Comparison of ENCODE assay signal across 8 mouse cellular contexts in the genomic region with DNA sequence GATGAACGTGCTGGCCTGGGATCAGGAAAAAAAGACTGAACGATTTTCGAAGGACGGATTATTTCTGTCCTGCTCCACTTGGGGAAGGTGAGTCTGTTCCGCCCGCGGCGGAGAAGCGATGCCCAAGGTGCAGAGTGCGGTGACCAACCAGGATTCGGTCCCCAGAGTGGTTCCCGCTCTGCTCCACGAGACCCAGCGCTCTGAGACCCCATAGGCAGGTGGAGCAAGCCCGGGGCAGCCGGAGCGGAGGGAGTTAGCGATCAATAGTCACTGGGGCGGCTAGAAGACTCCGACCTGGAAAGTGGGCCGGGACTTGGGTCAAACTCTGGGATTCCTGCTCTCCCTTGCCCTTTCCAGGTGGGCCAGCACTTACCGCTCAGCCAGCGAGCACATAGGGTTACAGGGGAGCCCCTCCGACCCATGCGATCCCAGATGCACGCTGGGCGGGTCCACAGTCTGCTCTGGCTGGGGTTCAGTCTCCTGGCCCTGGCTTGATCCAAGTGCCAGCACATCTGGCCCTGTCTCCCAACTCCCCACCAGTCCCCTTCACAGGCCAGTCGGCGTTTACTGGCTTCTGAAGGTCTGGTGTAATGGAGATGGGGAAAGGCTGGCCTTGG. TPM values are rescaled to one million over a fixed set of nuclear protein-coding genes. Genes with fewer than 3 reads are reported as not detected.
DNase-seq lines count a peak whose midpoint lies in the region; ATAC-seq and TF ChIP-seq lines count a peak whose summit lies in the region.

No protein-coding gene starts in this region.

- ATAC-seq in liver, postnatal 0 days: peak; percentile 40; the same call in 1 of the 2 replicates
- no peak for ATAC-seq in monocyte, adult 5-6 weeks (replicated peaks; ENCODE audit: insufficient number of reproducible peaks, low FRiP score, low TSS enrichment, poor library complexity, severe bottlenecking)
- no peak for ATAC-seq in inflammation-experienced regulatory T-cells, adult 6 months

- no peaks in the 10 kb centered on the region for H3K27me3 ChIP-seq in liver, postnatal 0 days (ENCODE audit: insufficient read depth, low read length)

- intact Hi-C loops in gastrocnemius, adult 2 months (cut with DNase I): no loop called here
- intact Hi-C loops in gastrocnemius, postnatal 36 days (cut with DNase I): no loop called here
- intact Hi-C loops in gastrocnemius, postnatal 14 days (cut with DNase I; ENCODE audit: low total_unique reads): no loop called here

- peaks cover 40% of the 10 kb centered on the region for H3K4me1 ChIP-seq in liver, postnatal 0 days (ENCODE audit: insufficient read depth)

- peak overlapping the region; percentile 59 for H3K9ac ChIP-seq in liver, postnatal 0 days (replicated peaks)

- no peak for TF ChIP-seq CTCF in gastrocnemius, adult 2 months (IDR thresholded peaks at IDR 0.05)
- no peak for TF ChIP-seq CTCF in liver, postnatal 0 days (IDR thresholded peaks at IDR 0.05; ENCODE audit: low read depth)

- DNase-seq in gastrocnemius, adult 2 months: peak; percentile 41
- no peak for DNase-seq in gastrocnemius, postnatal 36 days
- DNase-seq in ES-CJ7 (ENCODE audit: low read depth, low spot score): peak; percentile 46
- peak; percentile 36 for DNase-seq in gastrocnemius, postnatal 14 days
- DNase-seq in liver, postnatal 0 days: peak; percentile 33
- no peak for DNase-seq in thymus, postnatal 25 days

- 24% methylated on average over 27 of the region's 29 CpGs for WGBS in liver, postnatal 0 days (ENCODE audit: insufficient replicate concordance)

- H3K4me3 ChIP-seq in gastrocnemius, adult 2 months: peak overlapping the region; percentile 68
- peak overlapping the region; percentile 43 for H3K4me3 ChIP-seq in liver, postnatal 0 days (ENCODE audit: low read depth, low read length)

- peak overlapping the region; percentile 72 for H3K27ac ChIP-seq in gastrocnemius, adult 2 months
- H3K27ac ChIP-seq in liver, postnatal 0 days (ENCODE audit: low read depth): no peak overlapping the region

- H3K4me2 ChIP-seq in liver, postnatal 0 days (ENCODE audit: low read depth, low read length): peak overlapping the region; percentile 94

- TF ChIP-seq EP300 in liver, postnatal 0 days (IDR thresholded peaks at IDR 0.05; ENCODE audit: low read depth): no peak

- no peaks in the 10 kb centered on the region for H3K36me3 ChIP-seq in liver, postnatal 0 days (replicated peaks; ENCODE audit: insufficient read depth, low read length)

- H3K9me3 ChIP-seq in liver, postnatal 0 days (ENCODE audit: low read length): no peaks in the 10 kb centered on the region

RNA-seq across cellular contexts. Expression of gene Il1rl2, which starts 1.4 kb away (rescaled TPM):
- total RNA-seq in gastrocnemius, adult 2 months (2021): 1 to 10 TPM in 1 of 2 experiments, under 1 TPM in 1; 0.86 to 1.1 TPM
- total RNA-seq in gastrocnemius, postnatal 36 days (2021): 1 to 10 TPM; 1.3 to 2.0 TPM
- total RNA-seq in gastrocnemius, postnatal 14 days (2021): 1 to 10 TPM; 3.0 to 3.4 TPM
- polyA plus RNA-seq in liver, postnatal 0 days (2015; fragmentation: Nextera tagmentation; extraction: Ambion mirVana): 0.90 and 1.1 TPM in 2 replicates
- 0.57 to 1.9 TPM (median 1.2 TPM) in 3 replicates for total RNA-seq in monocyte, adult 5-6 weeks (2017)
- polyA plus RNA-seq in inflammation-experienced regulatory T-cells, adult 6 months (2017; shearing (Covaris generic)): 1 to 10 TPM; 1.4 to 2.7 (median 2.0) TPM

Comparison
In these comparisons a context has a peak if more than half of its experiments do, and no peak if none do; other contexts are left out.
1. DNase-seq: peak in gastrocnemius, adult 2 months (single experiment), ES-CJ7 (single experiment), gastrocnemius, postnatal 14 days (single experiment) and liver, postnatal 0 days (single experiment); none in gastrocnemius, postnatal 36 days (0 of 2) and thymus, postnatal 25 days (single experiment).